Mouse (Mus musculus) forebrain, embryonic 11.5 days (tissue): ENCODE data around the gene Tle1. TPM values are rescaled to one million over a fixed set of nuclear protein-coding genes. Genes with fewer than 3 reads are reported as not detected.

Experiments
- ATAC-seq: fragments of 200-750 bp; cut with Nextera tagmentation; replicated peaks from 2 replicates; pipeline ENCODE4 v1.8.0; 2017; ENCODE audit warnings: moderate TSS enrichment; ENCODE audit not compliant: low FRiP score
- DNase-seq: peaks from one replicate; pipeline ENCODE4 v3.0.0-alpha.2; 2017; ENCODE audit warnings: low spot score
- H3K27ac ChIP-seq: fragments of 300-500 bp; sonication (generic); 2 replicates; pipeline ENCODE4 v1.5.1; 2014; ENCODE audit warnings: low read depth, low read length
- H3K27me3 ChIP-seq: fragments of 300-500 bp; sonication (generic); 2 replicates; pipeline ENCODE4 v1.6.1; 2014; ENCODE audit warnings: mild to moderate bottlenecking, low read length, mixed read lengths; ENCODE audit not compliant: control insufficient read depth, insufficient read depth
- H3K36me3 ChIP-seq: fragments of 300-500 bp; sonication (generic); 2 replicates; pipeline ENCODE4 v1.6.1; 2014; ENCODE audit warnings: mild to moderate bottlenecking, low read length, moderate library complexity, mixed read lengths; ENCODE audit not compliant: control insufficient read depth, insufficient read depth
- H3K4me1 ChIP-seq: fragments of 300-500 bp; sonication (generic); replicated peaks from 2 replicates; pipeline ENCODE4 v1.6.1; 2014; ENCODE audit warnings: low read length, mixed read lengths; ENCODE audit not compliant: control insufficient read depth, insufficient read depth
- H3K4me2 ChIP-seq: fragments of 300-500 bp; sonication (generic); 2 replicates; pipeline ENCODE4 v1.6.1; 2014; ENCODE audit warnings: low read depth, mild to moderate bottlenecking, low read length, moderate library complexity, mixed read lengths; ENCODE audit not compliant: severe bottlenecking
- H3K4me3 ChIP-seq: fragments of 300-500 bp; sonication (generic); 2 replicates; pipeline ENCODE4 v1.5.1; 2014; ENCODE audit warnings: low read depth, low read length
- H3K9ac ChIP-seq: fragments of 300-500 bp; sonication (generic); 2 replicates; pipeline ENCODE4 v1.6.1; 2014; ENCODE audit warnings: low read length
- H3K9me3 ChIP-seq: fragments of 300-500 bp; sonication (generic); 2 replicates; pipeline ENCODE4 v1.6.1; 2016; ENCODE audit warnings: low read length, mixed read lengths; ENCODE audit not compliant: control insufficient read depth
- WGBS: fragments of 180-500 bp; shearing (Covaris S2); extraction: QIAGEN DNeasy Blood & Tissue Kit; methylation state at CpG from one replicate; pipeline ENCODE4 v1.1.7; 2014; 5-methylcytosine and 5-hydroxymethylcytosine counted together
- polyA plus RNA-seq: library from polyadenylated mRNA; unstranded; fragments of >200 nt; fragmentation: Nextera tagmentation; extraction: Ambion mirVana; gene quantifications from 2 replicates; pipeline ENCODE4 v1.2.1, GENCODE M21; 2014

Tle1 gene
- 61.6 and 63.9 TPM in 2 replicates for polyA plus RNA-seq

DNA sequence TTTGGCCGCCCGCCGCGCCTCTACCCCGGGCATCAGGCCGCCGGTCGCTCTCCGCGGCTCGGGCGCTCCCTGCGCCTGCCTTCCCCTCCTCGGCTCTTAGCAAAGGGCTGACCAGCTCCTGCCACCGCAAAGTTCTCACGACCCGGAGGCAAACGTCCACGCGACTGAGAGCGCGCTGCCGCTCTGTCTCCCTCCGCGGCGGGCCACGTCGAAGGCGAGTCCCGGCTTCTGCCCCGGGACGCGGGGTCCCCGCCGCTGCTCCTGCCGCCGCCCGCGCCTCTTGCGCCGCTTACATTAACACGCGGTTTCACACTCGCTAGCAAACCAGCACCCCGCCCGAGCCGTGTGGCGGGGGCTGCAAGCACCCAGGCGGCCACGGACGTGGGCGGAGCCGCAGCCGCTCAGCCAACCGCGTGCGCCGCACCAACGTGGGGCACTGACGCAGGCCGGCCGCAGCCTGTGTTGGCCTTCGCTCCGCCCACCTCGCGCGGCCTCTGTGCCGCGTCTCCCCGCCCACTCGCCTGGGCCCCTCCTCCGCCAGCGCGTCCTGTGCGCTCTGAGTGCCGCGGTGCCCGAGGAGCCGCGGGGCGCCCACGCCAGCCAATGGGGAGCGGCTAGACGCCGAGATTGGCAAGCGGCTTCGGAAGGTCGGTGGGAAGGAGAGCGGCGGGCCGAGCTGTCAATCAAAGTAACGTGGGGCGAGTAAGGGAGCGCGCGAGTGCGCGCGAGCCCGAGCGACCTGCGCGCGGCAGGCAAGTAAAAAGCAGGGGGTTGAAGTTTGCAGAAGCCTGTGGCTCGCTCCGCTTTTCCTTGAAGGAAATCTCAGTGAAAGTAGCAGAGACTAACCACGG, at the start of gene Tle1:
TSS of gene Tle1 (minus strand) at position 361 of the 851 bp plus-strand sequence.
- peak; percentile 96 for ATAC-seq
- peak within 1 kb of the TSS; percentile 69 for H3K4me2 ChIP-seq
- no peaks in the 10 kb centered on the region for H3K27me3 ChIP-seq
- H3K4me1 ChIP-seq = 0 out of 2 replicates have a peak, but pooled peaks cover 4% of the 10 kb centered on the region
- no peaks in the 10 kb centered on the region for H3K36me3 ChIP-seq
- peak; percentile 100 for DNase-seq
- no peaks in the 10 kb centered on the region for H3K9me3 ChIP-seq
- peak within 1 kb of the TSS; percentile 96 for H3K9ac ChIP-seq
- H3K4me3 ChIP-seq = peak within 1 kb of the TSS; percentile 93
- H3K27ac ChIP-seq = peak within 1 kb of the TSS; percentile 90
- WGBS = under 1% methylated on average over 107 of the region's 107 CpGs

DNA sequence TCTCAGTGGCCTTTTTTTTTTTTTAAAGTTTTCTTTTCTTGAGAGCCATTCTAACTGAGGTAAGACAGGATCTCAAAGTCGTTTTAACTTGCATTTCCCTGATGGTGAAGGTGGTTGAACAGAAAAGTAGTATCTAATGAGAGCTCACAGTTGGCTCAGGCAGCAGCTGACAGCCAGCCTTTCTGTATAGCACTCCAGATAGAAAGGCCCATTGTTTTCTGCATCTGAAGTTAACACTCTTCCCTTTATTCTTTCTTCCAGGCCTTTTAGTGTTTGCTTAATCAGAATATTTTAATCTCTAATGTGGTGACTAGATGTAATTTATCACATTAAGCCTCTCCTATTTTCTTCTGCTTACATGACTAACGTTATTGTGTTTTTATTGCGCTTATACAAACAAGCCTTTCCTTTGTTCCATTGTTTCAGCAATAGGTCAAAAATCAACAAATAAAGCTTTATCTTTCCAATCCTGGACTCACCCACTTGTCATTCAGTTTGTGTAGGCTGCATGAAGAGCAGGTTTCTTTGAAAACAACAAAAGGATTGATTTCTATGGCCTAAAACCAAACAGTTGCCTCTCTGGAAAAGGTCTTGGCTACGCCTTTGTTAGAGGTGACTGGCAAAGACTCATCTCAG, 33.0 kb upstream of the Tle1 start:
- no peak overlapping the region for H3K4me3 ChIP-seq
- H3K9ac ChIP-seq = no peak overlapping the region
- ATAC-seq = peak; percentile 44
- H3K4me1 ChIP-seq = no peaks in the 10 kb centered on the region
- no peak for DNase-seq
- no peaks in the 10 kb centered on the region for H3K27me3 ChIP-seq
- H3K9me3 ChIP-seq = no peaks in the 10 kb centered on the region
- no peak overlapping the region for H3K27ac ChIP-seq
- H3K36me3 ChIP-seq = no peaks in the 10 kb centered on the region
- WGBS = 17% methylated on average over 4 of the region's 4 CpGs
- no peak overlapping the region for H3K4me2 ChIP-seq

DNA sequence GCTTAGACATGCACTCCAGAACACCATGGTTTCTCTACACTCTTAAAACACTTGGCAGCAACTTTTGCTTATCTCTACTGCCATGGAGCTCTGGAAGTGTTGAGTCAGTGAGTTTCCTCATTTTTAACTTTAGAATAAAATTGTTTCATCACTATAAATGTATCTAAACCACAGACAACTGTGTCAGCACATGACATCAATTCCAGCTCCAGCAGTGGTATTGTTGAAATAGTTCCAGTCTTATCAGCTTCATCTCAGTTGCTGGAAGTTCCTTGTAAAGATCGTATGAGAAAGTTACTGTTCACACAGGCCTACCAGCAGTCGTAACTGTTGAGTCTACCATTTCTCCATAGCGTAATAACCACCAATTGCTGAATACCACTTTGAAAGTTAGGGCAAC, 31.5 kb upstream of the Tle1 start:
- Histone ChIP-seq H3K9me3 (no peaks in the 10 kb centered on the region), H3K4me3 (no peak overlapping the region), H3K9ac (no peak overlapping the region), H3K4me2 (no peak overlapping the region), H3K27ac (no peak overlapping the region), H3K27me3 (no peaks in the 10 kb centered on the region), H3K4me1 (no peaks in the 10 kb centered on the region), H3K36me3 (no peaks in the 10 kb centered on the region)
- DNase-seq = no peak
- 86% methylated on average over 3 of the region's 3 CpGs for WGBS
- ATAC-seq = no peak

DNA sequence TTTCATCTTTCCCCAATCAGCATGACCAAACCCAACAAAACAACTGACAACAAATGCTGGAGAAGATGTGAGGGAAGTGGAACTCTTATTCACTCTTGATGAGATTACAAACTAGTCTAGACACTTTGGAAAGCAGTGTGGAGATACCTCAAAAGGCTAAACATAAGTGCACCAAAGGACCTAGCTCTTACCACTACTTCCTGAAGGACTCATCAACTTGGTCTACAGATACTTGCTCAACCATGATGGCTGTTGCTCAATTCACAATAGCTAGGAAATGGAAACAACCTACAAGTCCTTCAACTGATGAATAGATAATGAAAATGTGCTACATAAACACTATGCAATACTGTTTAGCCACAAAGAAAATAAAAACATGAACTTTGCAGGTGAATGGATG, 30.1 kb upstream of the Tle1 start:
- no peaks in the 10 kb centered on the region for H3K9me3 ChIP-seq
- no peak overlapping the region for H3K27ac ChIP-seq
- ATAC-seq (no peak), DNase-seq (no peak)
- no peaks in the 10 kb centered on the region for H3K4me1 ChIP-seq
- H3K4me2 ChIP-seq = no peak overlapping the region
- no peaks in the 10 kb centered on the region for H3K27me3 ChIP-seq
- H3K9ac ChIP-seq = no peak overlapping the region
- no peaks in the 10 kb centered on the region for H3K36me3 ChIP-seq
- no peak overlapping the region for H3K4me3 ChIP-seq

DNA sequence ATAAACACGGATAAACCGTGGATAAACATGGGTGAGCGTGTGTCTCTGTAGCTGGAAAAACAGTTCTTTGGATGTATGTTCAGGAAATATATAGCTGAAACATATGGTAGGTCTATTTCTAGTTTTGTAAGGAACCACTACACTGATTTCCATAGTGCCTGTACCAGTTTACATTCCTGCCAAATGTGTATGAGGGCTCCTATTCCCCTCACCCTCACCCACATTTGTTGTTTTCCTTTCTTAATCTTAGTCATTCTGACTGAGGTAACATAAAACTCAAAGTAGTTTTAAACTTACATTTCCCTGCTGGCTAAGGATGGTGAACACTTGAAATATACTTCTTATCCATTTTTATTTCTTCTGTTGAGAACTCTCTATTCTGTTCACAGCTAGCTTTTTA, 20.9 kb upstream of the Tle1 start:
- DNase-seq (no peak), ATAC-seq (no peak)
- Histone ChIP-seq H3K4me2 (no peak overlapping the region), H3K27ac (no peak overlapping the region), H3K36me3 (no peaks in the 10 kb centered on the region), H3K4me3 (no peak overlapping the region), H3K27me3 (no peaks in the 10 kb centered on the region), H3K4me1 (no peaks in the 10 kb centered on the region), H3K9me3 (no peaks in the 10 kb centered on the region), H3K9ac (no peak overlapping the region)
- WGBS = 84% methylated on average over 3 of the region's 3 CpGs

DNA sequence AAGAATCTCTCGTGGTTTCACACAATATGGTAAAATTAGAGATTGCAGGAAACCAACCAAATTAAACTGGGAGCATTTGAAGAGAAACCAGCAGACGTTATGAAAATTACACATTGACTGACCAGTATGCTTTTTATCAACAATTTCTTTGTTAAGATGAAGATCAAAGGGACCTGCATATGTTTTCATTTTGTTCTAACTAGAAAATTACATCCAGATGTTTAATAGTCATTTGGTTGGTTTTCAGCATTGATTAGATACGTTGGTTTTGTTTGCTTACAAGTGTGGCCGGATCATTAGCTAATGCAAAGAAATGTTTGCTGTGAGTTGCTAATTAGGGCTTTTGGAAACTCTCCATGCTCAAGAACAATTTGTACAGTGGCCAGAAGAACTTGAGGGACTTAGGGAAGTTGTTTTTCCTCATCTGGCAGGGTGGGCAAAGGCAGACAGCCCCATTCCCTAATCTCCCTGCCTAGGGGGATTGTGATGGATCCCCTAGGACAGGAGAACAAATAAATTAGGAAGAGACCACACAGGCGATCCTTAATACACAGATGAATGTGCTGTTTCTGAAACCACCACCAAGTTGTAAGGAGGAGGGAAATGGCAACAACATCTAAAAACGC, 3.8 kb upstream of the Tle1 start:
- H3K27me3 ChIP-seq = no peaks in the 10 kb centered on the region; the same call in 1 of the 2 replicates
- H3K4me2 ChIP-seq = peak overlapping the region; percentile 24; the same call in 1 of the 2 replicates
- 12% methylated on average over 6 of the region's 6 CpGs for WGBS
- H3K27ac ChIP-seq = no peak overlapping the region
- H3K4me3 ChIP-seq = no peak overlapping the region
- ATAC-seq (no peak), DNase-seq (no peak)
- H3K36me3 ChIP-seq = no peaks in the 10 kb centered on the region
- 0 out of 2 replicates have a peak, but pooled peaks cover 2% of the 10 kb centered on the region for H3K4me1 ChIP-seq
- no peak overlapping the region for H3K9ac ChIP-seq
- H3K9me3 ChIP-seq = no peaks in the 10 kb centered on the region

DNA sequence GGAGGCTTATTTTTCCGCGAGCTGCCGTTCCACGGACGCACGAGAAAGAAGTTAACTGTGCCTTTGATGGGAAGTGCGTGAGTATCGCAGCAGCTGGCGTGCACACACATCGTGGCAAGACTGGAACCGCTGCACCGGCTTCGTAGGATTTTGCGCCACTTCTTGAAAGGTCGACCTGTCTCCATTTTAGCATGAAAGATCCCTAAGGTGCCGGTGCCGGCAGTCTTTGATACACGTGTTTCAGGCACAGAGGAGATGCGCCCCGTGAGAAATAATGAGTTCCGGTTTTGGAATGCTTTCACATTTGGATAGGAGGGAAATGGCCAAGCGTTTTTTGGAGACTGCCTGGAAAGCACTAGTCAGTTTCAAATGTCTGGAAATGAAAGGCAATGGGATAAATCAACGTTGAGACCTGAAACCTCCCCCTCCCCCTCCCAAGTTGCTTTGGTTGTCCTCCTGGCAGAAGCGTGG, 837 bp upstream of the Tle1 start:
- H3K9me3 ChIP-seq = no peaks in the 10 kb centered on the region

More for the DNA sequence above, 837 bp upstream of the Tle1 start:
- Histone ChIP-seq H3K4me1 (0 out of 2 replicates have a peak, but pooled peaks cover 4% of the 10 kb centered on the region), H3K9ac (peak overlapping the region; percentile 60), H3K27ac (peak overlapping the region; percentile 71; the same call in 1 of the 2 replicates), H3K36me3 (no peaks in the 10 kb centered on the region), H3K4me2 (peak overlapping the region; percentile 64), H3K27me3 (no peaks in the 10 kb centered on the region), H3K4me3 (peak overlapping the region; percentile 55)
- DNase-seq = peak; percentile 81
- under 1% methylated on average over 24 of the region's 24 CpGs for WGBS
- peak; percentile 3; the same call in 1 of the 2 replicates for ATAC-seq
